Mouse (Mus musculus): Measurements from ENCODE around the gene Tut7.
"Not testable (repeated sequence)": the region's sequence is repeated elsewhere in the genome, so short reads cannot be mapped to it uniquely, and the experiment has no call there.

Gene Tut7

DNA sequence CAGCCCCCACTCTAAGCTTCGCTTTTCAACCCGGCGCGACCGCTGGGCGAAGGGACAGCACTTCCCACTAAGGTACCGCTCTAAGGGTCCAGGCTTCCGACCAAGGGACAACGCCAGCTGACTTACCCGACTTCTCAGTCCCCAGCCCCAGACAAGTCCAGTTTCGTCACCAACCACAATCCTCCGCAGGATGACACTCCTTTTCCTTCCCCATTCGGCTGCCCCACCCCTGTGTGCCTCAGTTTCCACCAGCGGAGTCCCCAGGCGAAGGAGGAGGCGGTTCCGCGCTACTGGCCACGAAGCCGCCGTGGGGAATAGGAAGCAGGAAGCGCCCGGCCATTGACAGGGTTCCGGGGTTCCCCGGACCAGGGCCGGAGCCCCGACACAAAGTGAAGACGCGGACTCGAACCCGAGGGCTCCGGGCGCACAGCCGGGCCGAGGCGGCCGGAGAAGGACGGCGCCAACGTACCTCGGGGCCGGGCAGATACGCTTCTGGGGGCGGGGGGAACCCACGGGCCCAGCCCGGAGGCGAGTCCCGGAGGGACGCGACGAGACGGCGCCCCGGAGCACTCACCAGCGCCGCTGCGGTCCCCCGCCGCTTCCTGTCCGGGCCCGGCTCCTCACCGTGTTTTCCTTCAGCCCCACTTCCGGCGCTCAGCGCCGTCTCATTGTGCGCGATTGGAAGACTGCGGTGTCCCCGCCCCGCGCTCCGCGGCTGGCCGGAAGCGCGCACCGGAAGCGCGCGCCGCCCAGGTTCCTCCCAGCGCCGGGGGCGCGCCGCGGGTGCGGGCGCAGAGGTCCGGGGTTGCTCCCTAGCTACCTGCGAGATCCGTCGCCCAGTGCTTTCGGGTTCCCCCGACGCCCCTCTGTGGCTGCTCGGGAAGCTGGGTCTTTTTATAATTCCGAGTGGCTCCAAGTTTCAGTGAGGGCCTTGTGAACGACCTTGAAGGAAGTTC is at the start of gene Tut7:
Gene Tut7, minus strand, starts transcription at position 641 of the 956 bp plus-strand sequence.
- peak; percentile 97 for DNase-seq (ENCODE audit: inconsistent ontology term)

DNA sequence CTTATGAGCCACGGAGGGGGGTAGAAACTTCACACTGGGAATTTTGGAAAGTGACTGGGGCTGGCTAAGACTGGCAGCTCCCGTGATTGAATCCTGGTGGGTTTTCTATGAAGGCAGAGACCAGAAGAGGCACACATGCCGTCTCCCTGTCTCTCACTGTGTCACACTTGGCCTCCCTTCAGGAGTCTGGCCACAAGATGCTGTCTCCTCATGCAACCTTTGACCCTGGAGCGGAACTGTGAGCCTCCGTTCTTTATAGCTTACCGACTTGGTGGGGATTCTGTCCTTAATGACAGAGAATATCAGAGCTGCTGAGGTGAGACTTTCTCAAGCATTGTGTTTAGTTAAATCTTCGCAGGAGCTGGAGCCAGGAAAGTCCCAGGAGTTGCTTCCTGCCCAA is 49.5 kb upstream of the Tut7 start:
- no peak for DNase-seq (ENCODE audit: inconsistent ontology term)

DNA sequence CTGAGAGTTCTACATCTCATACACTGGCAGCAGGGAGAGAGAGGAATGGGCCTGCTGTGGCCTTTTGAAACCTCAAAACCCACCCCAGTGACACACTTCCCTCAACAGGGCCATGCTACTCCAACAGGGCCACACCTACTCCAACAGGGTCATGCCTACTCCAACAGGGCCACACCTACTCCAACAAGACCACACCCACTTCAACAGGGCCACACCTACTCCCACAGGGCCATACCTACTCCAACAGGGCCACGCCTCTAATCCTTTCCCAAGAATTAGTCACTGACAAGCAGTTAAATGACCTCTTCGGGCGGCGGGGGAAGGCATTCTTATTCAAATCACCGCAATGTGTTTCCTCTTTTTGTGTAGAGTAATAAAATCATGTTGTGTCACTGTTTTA is 47.1 kb upstream of the Tut7 start:
- DNase-seq (ENCODE audit: inconsistent ontology term) = no peak

DNA sequence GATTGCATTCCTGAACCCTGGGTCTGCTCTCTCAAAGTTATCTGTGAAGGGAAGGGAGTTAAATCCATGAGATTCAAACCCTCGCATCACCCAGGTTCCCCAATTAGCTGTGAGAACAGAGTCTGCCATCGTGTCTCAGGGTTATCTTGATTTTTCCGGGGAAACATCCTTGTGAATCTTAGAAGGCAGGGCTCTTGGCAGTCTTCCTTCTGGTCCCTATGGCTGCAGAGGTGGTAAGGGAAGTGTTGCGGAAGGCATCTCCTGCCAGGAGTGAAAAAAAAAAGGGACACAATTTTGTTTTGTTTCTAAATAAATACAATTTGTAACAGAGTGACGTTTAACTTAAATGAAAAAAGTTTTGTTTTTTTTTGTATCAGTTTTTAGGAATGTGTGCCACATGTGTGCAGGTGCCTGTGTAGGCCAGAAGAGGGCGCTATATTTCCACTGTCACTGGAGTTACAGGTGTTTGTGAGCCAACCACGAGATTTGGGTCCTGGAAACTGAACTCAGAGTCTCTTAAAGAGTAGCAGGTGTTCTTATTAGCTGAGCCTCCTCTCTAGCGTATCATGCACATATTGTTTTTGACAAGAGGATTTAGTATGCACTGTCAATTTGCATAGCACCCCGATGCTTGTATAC is 45.2 kb upstream of the Tut7 start:
- no peak for DNase-seq (ENCODE audit: inconsistent ontology term)

DNA sequence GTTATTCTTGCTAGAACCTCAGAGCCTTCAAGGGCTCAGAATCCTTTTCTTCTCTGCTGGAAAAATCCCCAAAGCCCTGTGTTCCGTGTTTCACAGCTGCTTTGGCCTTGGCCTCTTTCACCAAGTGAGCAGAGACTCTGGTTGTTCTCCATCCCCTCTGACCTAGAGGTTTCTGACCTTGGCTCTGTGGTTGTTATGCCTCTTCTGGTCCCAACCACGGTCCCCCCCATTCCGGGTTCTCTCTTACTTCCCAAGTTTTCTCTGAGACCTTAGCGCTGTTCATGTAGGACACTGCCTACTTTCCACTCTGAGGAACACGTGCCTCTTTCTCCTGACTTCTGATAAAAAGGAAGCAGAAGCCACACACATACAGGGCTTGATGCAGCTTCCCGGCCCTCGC is 44.2 kb upstream of the Tut7 start:
- no peak for DNase-seq (ENCODE audit: inconsistent ontology term)

DNA sequence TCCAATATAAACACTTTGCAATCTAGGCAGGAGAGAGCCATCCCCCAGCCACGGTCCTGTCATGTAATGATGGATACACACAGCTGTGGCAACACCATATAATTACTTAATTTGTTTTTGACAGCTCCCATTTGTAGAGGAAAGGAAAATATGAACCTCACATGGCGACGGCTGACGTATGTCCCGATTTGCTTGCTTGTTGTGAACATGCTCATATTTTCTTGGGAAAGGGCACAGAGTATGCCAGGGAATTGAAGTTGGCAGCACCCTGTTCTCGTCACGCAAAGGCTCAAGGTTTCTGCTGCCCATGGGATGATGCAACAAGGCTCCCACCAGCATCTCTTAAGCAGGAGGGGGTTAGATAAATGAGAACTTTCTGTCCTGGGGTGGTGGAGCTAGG is 36.6 kb upstream of the Tut7 start:
- no peak for DNase-seq (ENCODE audit: inconsistent ontology term)

DNA sequence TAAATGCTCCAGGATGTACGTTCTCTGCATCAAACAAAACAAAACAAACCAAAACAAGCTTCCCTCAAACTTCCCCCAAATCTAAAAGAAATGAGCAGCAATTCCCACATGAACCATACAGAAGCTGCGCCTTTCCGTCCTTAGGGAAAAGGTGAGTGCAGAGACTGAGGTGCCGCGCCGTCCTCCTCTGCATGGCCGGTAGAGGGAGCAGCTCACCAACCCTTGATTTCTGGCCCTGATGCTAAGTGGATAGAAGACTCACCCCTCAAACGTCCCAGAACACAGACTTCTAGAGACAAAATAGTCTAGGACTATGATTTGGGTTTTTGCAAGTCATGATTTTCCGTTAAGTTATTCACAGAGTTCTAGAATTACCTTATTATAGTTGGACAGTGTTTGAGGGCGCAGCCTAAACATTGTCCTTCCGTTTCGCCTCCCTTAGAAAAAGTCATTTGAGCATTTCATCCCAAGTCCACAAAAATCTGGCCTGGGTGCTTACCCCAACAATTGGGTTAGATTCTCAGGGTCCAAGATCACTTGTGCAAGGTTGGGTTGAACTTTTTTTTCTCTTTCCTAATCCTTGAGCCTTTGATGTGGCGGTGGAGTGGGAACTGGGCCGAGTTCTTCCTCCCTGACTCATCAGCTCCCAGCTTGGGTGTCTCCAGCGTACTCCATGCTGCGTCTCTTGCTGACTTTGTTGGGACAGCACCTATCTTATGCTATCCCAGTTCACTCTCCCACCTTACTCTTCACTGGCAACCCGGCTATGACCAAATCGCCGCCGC is 33.5 kb upstream of the Tut7 start:
- DNase-seq (ENCODE audit: inconsistent ontology term) = peak; percentile 62

DNA sequence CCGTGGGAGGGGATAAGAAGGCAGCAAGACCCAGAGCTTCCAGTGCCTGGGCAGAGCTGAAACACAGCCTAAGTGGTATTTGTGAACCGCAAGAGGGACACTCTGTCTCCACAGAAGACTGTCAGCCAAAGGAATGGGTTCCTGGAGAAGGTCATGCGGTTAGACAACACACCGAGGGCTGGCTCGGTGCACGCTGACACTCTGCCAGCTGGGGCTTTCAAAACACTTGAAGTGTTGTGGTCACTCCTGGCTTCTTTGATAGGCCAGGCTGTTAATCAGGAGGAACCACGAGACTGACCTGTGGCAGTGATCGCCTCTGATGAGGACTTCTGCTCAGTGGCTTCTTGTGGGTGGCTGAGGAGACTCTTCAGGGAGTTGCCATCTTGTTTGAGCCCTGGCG is 30.5 kb upstream of the Tut7 start:
- peak; percentile 42 for DNase-seq (ENCODE audit: inconsistent ontology term)

DNA sequence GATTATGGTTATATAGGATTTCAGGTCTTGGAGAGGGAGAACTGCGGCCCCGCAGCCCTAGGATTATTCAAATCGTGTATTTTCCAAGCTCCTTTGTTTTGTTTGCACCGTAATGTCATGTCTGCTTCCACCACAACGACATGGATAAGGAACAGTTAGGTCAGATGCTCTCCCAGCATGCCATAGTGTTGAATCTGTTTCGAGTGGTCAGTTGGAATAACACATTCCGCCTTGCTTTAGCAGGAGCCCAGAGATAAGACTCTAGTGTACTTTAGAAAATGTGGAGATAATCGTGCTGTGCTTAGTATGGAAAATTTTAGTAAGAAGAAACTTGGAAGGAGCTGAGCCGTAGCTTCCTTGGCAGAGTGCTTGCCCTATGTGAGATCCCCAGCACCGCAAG is 27.4 kb upstream of the Tut7 start:
- no peak for DNase-seq (ENCODE audit: inconsistent ontology term)

DNA sequence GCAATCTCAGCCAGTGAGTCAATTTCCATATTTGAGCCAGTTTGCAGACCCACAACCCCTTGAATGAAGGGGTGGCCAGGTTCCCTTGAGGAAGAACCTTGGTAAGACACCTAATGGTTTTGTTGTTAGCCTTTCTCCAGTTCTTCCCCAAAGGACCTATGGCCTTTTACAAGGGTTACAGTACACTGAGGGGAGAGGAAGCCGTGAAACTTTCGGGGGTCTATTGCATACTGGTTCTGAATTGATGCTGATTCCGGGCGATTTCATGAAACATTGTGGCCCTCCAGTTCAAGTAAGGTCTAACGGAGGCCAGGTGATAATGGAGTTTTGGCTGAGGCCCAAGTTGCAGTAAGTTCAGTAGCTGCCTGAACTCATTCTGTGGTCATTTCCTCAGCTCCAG is 21.7 kb upstream of the Tut7 start:
- DNase-seq (ENCODE audit: inconsistent ontology term) = no peak

DNA sequence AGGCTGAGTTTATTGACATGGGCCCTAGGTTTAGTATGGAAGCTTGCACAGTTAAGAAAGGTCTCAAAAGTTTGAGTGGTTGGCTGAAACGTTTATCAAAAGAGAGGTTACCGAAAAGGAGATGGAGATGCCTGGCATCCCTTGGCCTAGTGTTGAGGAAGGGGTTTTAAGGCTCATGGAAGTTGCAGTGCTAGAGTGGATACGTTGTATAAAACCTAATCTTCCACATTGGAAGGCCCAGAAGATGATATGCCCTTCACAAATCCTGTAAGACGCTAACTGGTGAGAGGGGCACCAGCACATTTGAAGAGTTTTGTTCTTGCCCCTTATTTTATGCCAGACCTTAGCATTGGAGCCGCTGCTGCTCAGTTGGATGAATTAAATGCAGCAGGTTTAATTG is 21.0 kb upstream of the Tut7 start:
- no peak for DNase-seq (ENCODE audit: inconsistent ontology term)

DNA sequence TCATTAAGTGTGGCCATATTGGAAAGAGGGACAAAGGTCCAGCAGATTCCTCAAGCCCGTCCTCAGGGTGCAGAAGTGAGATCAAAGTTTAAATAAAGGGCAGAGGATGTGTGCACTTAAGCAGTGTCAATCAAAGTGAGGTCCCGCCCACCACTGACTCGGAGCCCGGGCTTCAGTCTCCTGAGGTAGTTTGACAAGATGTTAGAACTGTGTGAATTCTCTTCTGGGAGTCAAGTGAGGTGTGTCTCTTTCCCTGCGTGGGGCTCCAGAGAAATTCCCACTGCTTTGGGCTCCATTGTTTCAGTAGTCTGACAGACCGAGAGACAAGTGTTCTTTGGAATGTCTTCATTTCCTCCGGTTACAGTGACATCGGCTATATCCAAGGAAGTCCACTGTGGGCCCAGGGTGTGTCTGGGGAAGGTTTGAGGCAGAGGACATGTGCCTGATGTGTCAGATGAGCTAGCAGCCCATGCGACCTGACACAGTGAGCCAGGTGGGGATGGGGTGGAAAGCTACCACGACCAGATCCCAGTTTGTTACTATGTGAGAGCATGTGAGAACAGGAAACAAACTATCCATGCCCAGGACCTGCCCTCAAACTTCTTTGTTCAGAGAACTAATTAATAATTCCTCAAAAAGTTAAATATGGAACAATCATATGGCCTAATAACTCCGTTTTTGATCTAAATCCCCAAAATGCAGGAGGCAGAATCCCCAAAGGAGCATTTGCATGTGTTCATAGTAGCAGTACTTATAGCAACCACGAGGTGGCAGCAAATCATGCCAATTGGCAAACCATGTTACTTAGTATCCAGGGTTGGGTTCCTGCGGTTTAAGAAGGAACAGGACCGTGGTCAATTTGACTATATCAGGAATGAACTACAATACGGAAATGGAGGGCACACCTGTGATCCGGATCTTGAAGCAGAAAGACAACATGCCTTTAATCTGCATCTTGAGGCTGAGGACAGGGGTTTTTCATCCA is 19.6 kb upstream of the Tut7 start:
- DNase-seq (ENCODE audit: inconsistent ontology term) = peak; percentile 48

DNA sequence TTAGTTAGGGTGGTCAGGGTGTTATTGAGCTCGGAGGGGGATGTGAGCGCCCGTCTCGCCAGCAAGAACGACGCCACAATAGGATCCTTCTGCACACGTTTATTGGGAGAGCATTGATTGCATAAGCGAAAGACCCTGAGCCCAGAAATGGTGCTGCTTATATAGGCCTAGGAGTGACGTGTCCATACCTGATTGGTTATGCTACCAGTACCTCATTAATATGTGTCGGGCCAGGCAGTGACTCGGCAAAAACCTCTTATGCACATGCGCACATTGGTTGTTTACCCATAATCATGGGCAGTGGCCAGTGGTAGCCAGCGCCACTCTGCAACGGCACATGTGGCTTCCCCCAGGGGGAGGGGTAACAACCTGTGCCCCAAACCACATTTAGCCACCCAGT is 18.8 kb upstream of the Tut7 start:
- DNase-seq (ENCODE audit: inconsistent ontology term) = not testable (repeated sequence)

DNA sequence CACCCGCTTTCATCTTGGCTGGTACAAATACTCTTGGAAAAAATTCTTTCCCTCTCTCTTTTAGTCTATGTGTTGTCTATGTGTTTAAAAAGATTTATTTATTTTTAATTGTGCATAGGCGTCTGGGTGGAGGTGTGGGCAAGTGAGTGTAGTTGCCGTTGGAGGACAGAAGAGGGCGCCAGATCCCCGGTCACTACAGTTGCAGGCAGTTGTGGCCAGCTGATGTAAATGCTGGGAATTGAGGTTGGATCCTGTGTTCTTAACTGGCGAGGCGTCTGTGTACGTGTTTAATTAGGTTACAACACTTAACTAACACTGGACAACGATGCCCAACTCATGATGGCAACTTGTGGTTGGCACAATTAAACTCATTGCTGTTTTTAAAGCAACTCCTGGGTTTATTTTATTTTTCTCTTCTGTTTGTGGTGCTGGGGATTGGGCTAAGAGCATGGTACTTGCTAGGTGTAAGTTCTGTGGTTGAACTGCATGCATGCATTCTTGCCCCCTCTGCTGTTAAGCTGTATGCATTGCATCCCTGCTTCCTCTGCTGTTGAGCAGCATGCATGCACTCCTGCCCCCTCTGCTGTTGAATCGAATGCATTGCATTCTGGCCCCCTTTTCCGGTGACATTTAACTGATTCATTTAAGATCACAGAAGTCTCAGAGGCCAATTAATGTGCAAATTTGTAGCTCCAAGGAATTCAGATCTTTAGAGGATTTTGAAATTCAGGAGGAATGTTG is 17.7 kb upstream of the Tut7 start:
- DNase-seq (ENCODE audit: inconsistent ontology term) = peak; percentile 55

DNA sequence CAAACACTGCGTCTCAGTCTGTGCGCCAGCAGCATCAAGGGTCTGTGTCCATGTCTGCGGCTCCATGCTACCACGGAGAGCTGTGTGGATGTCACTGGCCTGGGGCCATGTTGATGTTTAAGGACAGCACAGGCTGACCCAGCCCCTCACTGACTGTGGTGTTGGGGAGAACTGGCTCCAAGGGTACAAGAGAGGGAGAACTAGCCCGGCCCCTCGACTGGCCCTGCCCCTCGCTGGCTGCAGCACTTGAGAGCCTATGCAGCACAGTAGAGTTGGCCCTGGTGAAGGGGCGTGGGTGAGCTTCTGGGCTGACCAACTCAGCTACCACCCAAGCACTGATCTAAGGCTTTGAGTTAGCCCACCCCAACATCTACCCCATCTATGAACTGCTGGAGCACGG is 16.4 kb upstream of the Tut7 start:
- no peak for DNase-seq (ENCODE audit: inconsistent ontology term)

DNA sequence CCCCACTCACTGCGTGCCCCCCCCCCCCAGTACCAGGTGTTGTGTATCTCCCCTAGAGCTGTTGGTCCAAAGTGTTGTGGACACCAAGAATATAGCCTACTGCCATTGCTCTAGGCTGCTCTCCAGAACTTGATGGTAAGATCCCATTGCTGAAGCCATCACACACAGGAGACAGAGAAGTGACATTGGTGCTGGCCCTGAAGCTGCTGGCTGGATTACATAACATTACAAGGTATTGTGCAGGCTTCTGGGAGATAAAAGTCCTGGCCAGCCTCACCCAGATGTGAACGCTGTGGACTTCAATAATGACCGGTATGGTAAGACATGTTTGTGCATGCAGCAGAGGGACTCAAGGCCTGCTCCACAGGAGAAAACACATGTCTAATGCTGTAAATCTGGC is 15.5 kb upstream of the Tut7 start:
- no peak for DNase-seq (ENCODE audit: inconsistent ontology term)

DNA sequence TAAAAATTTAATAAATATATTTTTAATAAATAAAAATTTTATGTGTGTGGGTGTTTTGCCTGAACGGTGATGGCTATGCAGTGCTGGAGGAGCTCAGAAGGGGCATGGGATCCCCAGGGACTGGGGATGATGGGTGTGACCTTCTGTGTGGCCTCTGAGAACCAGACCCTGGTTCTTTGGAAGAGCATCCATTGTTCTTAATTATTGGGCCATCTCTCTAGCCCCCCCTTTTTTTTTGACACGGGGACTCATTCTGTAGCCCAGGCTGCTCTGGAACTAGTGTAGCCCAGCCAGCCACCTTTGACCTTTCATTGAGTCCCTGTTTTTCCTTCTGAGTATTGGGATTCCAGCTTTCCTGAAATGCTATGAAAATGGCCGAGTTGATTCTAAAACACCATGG is 13.9 kb upstream of the Tut7 start:
- no peak for DNase-seq (ENCODE audit: inconsistent ontology term)

DNA sequence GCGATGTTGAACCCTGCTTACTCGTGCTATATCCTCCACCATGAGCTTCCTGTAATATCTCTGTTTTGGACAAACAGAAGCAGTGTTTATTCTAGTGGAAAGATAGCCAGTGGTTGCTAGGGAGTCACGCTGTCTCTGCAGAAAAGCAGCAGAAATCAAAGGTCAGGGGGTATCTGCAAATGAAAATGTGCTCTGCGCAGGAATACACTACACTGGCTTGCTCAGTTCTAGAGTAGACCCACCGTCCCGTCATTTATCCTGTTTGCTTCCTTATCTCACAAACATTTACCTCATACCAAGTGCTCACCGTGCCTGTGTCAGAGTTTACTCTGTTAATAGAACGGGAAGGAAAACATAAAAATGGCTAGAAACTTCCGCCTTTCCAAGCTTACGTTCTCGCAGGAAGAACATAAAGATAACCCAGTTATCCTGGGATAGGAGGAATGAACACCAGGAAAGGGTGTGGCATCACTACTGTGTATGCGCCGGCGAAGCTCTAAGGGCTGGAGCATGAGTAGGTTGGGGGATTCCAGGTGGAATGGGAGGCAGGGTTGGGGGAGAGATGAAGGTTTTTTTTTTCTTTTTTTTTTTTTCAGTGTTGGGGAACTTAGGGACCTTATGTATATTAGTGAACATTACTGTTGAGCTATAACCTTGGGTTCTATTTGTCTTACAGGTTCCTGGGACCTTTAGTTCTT is 13.3 kb upstream of the Tut7 start:
- no peak for DNase-seq (ENCODE audit: inconsistent ontology term)

DNA sequence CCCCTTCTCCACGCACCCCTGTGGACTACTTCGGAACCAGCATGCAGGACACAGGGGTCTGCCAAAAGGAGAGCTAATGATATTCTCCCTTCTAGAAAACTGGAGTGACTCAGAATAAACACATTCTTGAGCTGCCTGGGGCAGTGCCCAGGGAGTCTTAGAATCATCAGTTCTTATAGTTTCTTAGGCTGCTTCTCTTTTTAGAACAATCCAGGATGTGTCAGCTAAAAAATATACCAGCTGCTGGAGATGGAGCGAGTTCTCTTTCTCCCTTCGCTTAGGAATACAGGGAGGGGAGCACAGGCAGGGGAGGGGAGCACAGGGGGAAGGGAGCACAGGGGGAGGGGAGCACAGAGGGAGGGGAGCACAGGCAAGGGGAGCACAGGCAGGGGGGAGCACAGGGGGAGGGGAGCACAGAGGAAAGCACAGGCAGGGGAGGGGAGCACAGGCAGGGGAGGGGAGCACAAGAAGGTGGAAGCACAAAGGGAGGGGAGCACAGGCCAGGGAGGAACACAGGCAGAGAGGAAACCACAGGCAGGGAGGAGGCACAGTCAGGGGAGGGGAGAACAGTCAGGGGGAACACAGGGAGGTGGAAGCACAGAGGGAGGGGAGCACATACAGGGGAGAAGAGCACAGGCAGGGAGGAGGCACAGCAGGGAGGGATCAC is 12.0 kb upstream of the Tut7 start:
- DNase-seq (ENCODE audit: inconsistent ontology term) = no peak

Measured in Muller cell, postnatal 12 days (primary cell).